8 mouse cellular contexts compared by ENCODE assay signal in genomic region chr1:78196751-78197311, GRCm38 (mm10). TPM values are rescaled to one million over a fixed set of nuclear protein-coding genes. Genes with fewer than 3 reads are reported as not detected.
DNase-seq lines count a peak whose midpoint lies in the region; ATAC-seq lines count a peak whose summit lies in the region.

TSS of gene Pax3 (minus strand) at chr1:78197134.

- H3K27me3 ChIP-seq in lung, embryonic 16.5 days (ENCODE audit: control insufficient read depth, insufficient read depth, low read depth, low read length): peaks cover 90% of the 10 kb centered on the region
- peaks cover 73% of the 10 kb centered on the region for H3K27me3 ChIP-seq in hindbrain, embryonic 14.5 days (ENCODE audit: control insufficient read depth, insufficient read depth, low read length)
- H3K27me3 ChIP-seq in midbrain, embryonic 13.5 days: peaks cover 83% of the 10 kb centered on the region

- under 1% methylated on average over 37 of the region's 37 CpGs for WGBS in lung, embryonic 16.5 days
- under 1% methylated on average over 36 of the region's 37 CpGs for WGBS in hindbrain, embryonic 14.5 days
- WGBS in midbrain, embryonic 13.5 days: under 1% methylated on average over 37 of the region's 37 CpGs

- no peak within 1 kb of the TSS for H3K9ac ChIP-seq in lung, embryonic 16.5 days (ENCODE audit: low read length)
- peak within 1 kb of the TSS; percentile 63 for H3K9ac ChIP-seq in hindbrain, embryonic 14.5 days
- peak within 1 kb of the TSS; percentile 78 for H3K9ac ChIP-seq in midbrain, embryonic 13.5 days (replicated peaks)

- peak within 1 kb of the TSS; percentile 33 for H3K4me3 ChIP-seq in lung, embryonic 16.5 days (ENCODE audit: low read length)
- H3K4me3 ChIP-seq in hindbrain, embryonic 14.5 days (replicated peaks; ENCODE audit: low read length): peak within 1 kb of the TSS; percentile 38
- H3K4me3 ChIP-seq in midbrain, embryonic 13.5 days (replicated peaks): peak within 1 kb of the TSS; percentile 58

- H3K27ac ChIP-seq in lung, embryonic 16.5 days (ENCODE audit: low read length): no peak within 1 kb of the TSS
- peak within 1 kb of the TSS; percentile 79 for H3K27ac ChIP-seq in hindbrain, embryonic 14.5 days
- H3K27ac ChIP-seq in midbrain, embryonic 13.5 days: peak within 1 kb of the TSS; percentile 84

- H3K4me2 ChIP-seq in lung, embryonic 16.5 days (ENCODE audit: low read depth, low read length): peak within 1 kb of the TSS; percentile 46
- peak within 1 kb of the TSS; percentile 71 for H3K4me2 ChIP-seq in hindbrain, embryonic 14.5 days (replicated peaks)
- peak within 1 kb of the TSS; percentile 75 for H3K4me2 ChIP-seq in midbrain, embryonic 13.5 days (replicated peaks)

- H3K36me3 ChIP-seq in lung, embryonic 16.5 days (ENCODE audit: control insufficient read depth, insufficient read depth, low read length): no peaks in the 10 kb centered on the region
- H3K36me3 ChIP-seq in hindbrain, embryonic 14.5 days (replicated peaks; ENCODE audit: control insufficient read depth, insufficient read depth): no peaks in the 10 kb centered on the region
- no peaks in the 10 kb centered on the region for H3K36me3 ChIP-seq in midbrain, embryonic 13.5 days

- DNase-seq in lung, postnatal 14 days: no peak
- DNase-seq in embryo, embryonic 9.5 days (ENCODE audit: extremely low spot score): peak; percentile 77
- no peak for DNase-seq in hindbrain, embryonic 14.5 days (ENCODE audit: low spot score)
- no peak for DNase-seq in testis, postnatal 10 days (ENCODE audit: low spot score)
- DNase-seq in urinary bladder, postnatal 36 days (ENCODE audit: low spot score in 2 of 2): no peak
- DNase-seq in natural killer cell, adult 2 months (ENCODE audit: low spot score in 2 of 2): no peak

- H3K4me1 ChIP-seq in lung, embryonic 16.5 days (replicated peaks; ENCODE audit: control insufficient read depth, insufficient read depth, low read length): peaks cover 9% of the 10 kb centered on the region
- 0 out of 2 replicates have a peak, but pooled peaks cover 4% of the 10 kb centered on the region for H3K4me1 ChIP-seq in hindbrain, embryonic 14.5 days (replicated peaks; ENCODE audit: control insufficient read depth, insufficient read depth, low read length)
- H3K4me1 ChIP-seq in midbrain, embryonic 13.5 days (replicated peaks): peaks cover 44% of the 10 kb centered on the region

- peak; percentile 49; the same call in 1 of the 2 replicates for ATAC-seq in lung, embryonic 16.5 days (ENCODE audit: low read depth)
- ATAC-seq in hindbrain, embryonic 14.5 days (ENCODE audit: low FRiP score): peak; percentile 80
- ATAC-seq in midbrain, embryonic 13.5 days: peak; percentile 84

- H3K9me3 ChIP-seq in lung, embryonic 16.5 days (ENCODE audit: control insufficient read depth, low read length): no peaks in the 10 kb centered on the region
- no peaks in the 10 kb centered on the region for H3K9me3 ChIP-seq in hindbrain, embryonic 14.5 days (ENCODE audit: control insufficient read depth, low read length)
- no peaks in the 10 kb centered on the region for H3K9me3 ChIP-seq in midbrain, embryonic 13.5 days

RNA-seq across cellular contexts. Expression of gene Pax3, which starts in this region (rescaled TPM):
- polyA plus RNA-seq in lung, embryonic 16.5 days (2015; fragmentation: Nextera tagmentation; extraction: Ambion mirVana): not detected in 2 replicates
- polyA plus RNA-seq in hindbrain, embryonic 14.5 days (2014; fragmentation: Nextera tagmentation; extraction: Ambion mirVana): 7.9 and 8.2 TPM in 2 replicates
- 30.4 and 35.6 TPM in 2 replicates for polyA plus RNA-seq in midbrain, embryonic 13.5 days (2015; fragmentation: Nextera tagmentation; extraction: Ambion mirVana)

Comparison
In these comparisons a context has a peak if more than half of its experiments do, and no peak if none do; other contexts are left out.
1. Peak in ATAC-seq, H3K4me3 ChIP-seq and H3K4me2 ChIP-seq in lung, embryonic 16.5 days; RNA of the gene not detected or under 1 TPM.